Mouse (Mus musculus) thymus, postnatal 25 days (tissue): ENCODE data around the gene Fsd2.
A peak's percentile ranks its signal among the peaks of the same experiment; 100 is the strongest.

ENCODE experiments used
- DNase-seq: peaks from one replicate; pipeline ENCODE4 v3.0.0; 2022

Fsd2 gene

GRCm38 (mm10) chr7:81571108-81571940, 4.6 kb upstream of the Fsd2 start, which contains the start of gene Whamm:
Gene Whamm, plus strand, starts transcription at chr7:81571266.
- peak; percentile 92 for DNase-seq

- DNase-seq: no peak
Measured at GRCm38 (mm10) chr7:81570752-81571107, 4.0 kb upstream of the Fsd2 start.

GRCm38 (mm10) chr7:81570271-81570670, 3.5 kb upstream of the Fsd2 start:
- no peak for DNase-seq

- no peak for DNase-seq
Measured at GRCm38 (mm10) chr7:81569851-81570250, 3.1 kb upstream of the Fsd2 start.

GRCm38 (mm10) chr7:81567396-81567795, 652 bp upstream of the Fsd2 start:
- no peak for DNase-seq

- no peak for DNase-seq
Measured at GRCm38 (mm10) chr7:81566332-81566731, 412 bp downstream of the Fsd2 start.

- DNase-seq: no peak
Measured at GRCm38 (mm10) chr7:81565381-81566055, 1.2 kb downstream of the Fsd2 start.

- DNase-seq: no peak
Measured at GRCm38 (mm10) chr7:81564766-81565165, 2.0 kb downstream of the Fsd2 start.

GRCm38 (mm10) chr7:81563506-81564015, 3.2 kb downstream of the Fsd2 start:
- DNase-seq: no peak

GRCm38 (mm10) chr7:81561211-81561610, 5.5 kb downstream of the Fsd2 start:
- DNase-seq: no peak

GRCm38 (mm10) chr7:81560101-81561049, 6.4 kb downstream of the Fsd2 start:
- DNase-seq: no peak

- no peak for DNase-seq
Measured at GRCm38 (mm10) chr7:81559231-81559980, 7.3 kb downstream of the Fsd2 start.

- DNase-seq: no peak
Measured at GRCm38 (mm10) chr7:81557985-81558360, 8.8 kb downstream of the Fsd2 start.

GRCm38 (mm10) chr7:81557252-81557984, 9.3 kb downstream of the Fsd2 start:
- no peak for DNase-seq

- DNase-seq: no peak
Measured at GRCm38 (mm10) chr7:81556839-81557238, 9.9 kb downstream of the Fsd2 start.

- peak; percentile 33 for DNase-seq
Measured at GRCm38 (mm10) chr7:81554369-81554768, 12.4 kb downstream of the Fsd2 start.

- DNase-seq: no peak
Measured at GRCm38 (mm10) chr7:81553589-81553988, 13.2 kb downstream of the Fsd2 start.

GRCm38 (mm10) chr7:81548864-81549263, 17.9 kb downstream of the Fsd2 start:
- DNase-seq: peak; percentile 10

- DNase-seq: no peak
Measured at GRCm38 (mm10) chr7:81542934-81543333, 23.8 kb downstream of the Fsd2 start.

GRCm38 (mm10) chr7:81541924-81542524, 24.7 kb downstream of the Fsd2 start:
- no peak for DNase-seq

- DNase-seq: no peak
Measured at GRCm38 (mm10) chr7:81540999-81541398, 25.7 kb downstream of the Fsd2 start.
